Mouse (Mus musculus): Measurements from ENCODE around the gene Itln1. TPM values are rescaled to one million over a fixed set of nuclear protein-coding genes. Genes with fewer than 3 reads are reported as not detected.
A peak's percentile ranks its signal among the peaks of the same experiment; 100 is the strongest.

The Itln1 gene
- polyA plus RNA-seq, 1 experiment from 2014 or later, result not detected

GRCm38 (mm10) chr1:171561639-171562225 is 26.6 kb upstream of the Itln1 start:
- ATAC-seq (ENCODE audit: insufficient read depth), result no peak
- H3K27ac ChIP-seq (ENCODE audit: low read depth), result no peak overlapping the region

GRCm38 (mm10) chr1:171561200-171561599 is 26.1 kb upstream of the Itln1 start:
- Histone ChIP-seq H3K27ac (ENCODE audit: low read depth) (no peak overlapping the region), H3K4me1 (ENCODE audit: insufficient read depth) (no peaks in the 10 kb centered on the region), H3K9me3 (ENCODE audit: low read depth, low read length) (no peaks in the 10 kb centered on the region), H3K27me3 (ENCODE audit: insufficient read depth, low read length) (no peaks in the 10 kb centered on the region), H3K4me3 (ENCODE audit: low read depth, low read length) (no peak overlapping the region), H3K36me3 (ENCODE audit: insufficient read depth) (no peaks in the 10 kb centered on the region), H3K4me2 (no peak overlapping the region), H3K9ac (no peak overlapping the region)
- 87% methylated on average over 1 of the region's 1 CpGs for WGBS
- ATAC-seq (ENCODE audit: insufficient read depth) (no peak), DNase-seq (no peak)
- TF ChIP-seq CTCF (IDR thresholded peaks at IDR 0.05; ENCODE audit: low read depth), result no peak

More at GRCm38 (mm10) chr1:171561639-171562225, 26.6 kb upstream of the Itln1 start:
- Histone ChIP-seq H3K4me3 (ENCODE audit: low read depth, low read length) (no peak overlapping the region), H3K27me3 (ENCODE audit: insufficient read depth, low read length) (no peaks in the 10 kb centered on the region), H3K4me2 (no peak overlapping the region), H3K36me3 (ENCODE audit: insufficient read depth) (no peaks in the 10 kb centered on the region), H3K9ac (no peak overlapping the region), H3K9me3 (ENCODE audit: low read depth, low read length) (no peaks in the 10 kb centered on the region), H3K4me1 (ENCODE audit: insufficient read depth) (no peaks in the 10 kb centered on the region)
- WGBS, result 66% methylated on average over 8 of the region's 11 CpGs
- no peak for DNase-seq
- no peak for TF ChIP-seq CTCF (IDR thresholded peaks at IDR 0.05; ENCODE audit: low read depth)

- Histone ChIP-seq H3K4me2 (no peak overlapping the region), H3K27me3 (ENCODE audit: insufficient read depth, low read length) (no peaks in the 10 kb centered on the region), H3K4me1 (ENCODE audit: insufficient read depth) (no peaks in the 10 kb centered on the region), H3K36me3 (ENCODE audit: insufficient read depth) (no peaks in the 10 kb centered on the region), H3K4me3 (ENCODE audit: low read depth, low read length) (no peak overlapping the region), H3K9ac (no peak overlapping the region), H3K9me3 (ENCODE audit: low read depth, low read length) (no peaks in the 10 kb centered on the region), H3K27ac (ENCODE audit: low read depth) (no peak overlapping the region)
- ATAC-seq (ENCODE audit: insufficient read depth) (no peak), DNase-seq (no peak)
- 42% methylated on average over 2 of the region's 2 CpGs for WGBS
- no peak for TF ChIP-seq CTCF (IDR thresholded peaks at IDR 0.05; ENCODE audit: low read depth)
These were observed 25.2 kb upstream of the Itln1 start for GRCm38 (mm10) chr1:171560262-171560661.

- H3K4me3 ChIP-seq (ENCODE audit: low read depth, low read length), result no peak within 1 kb of the TSS
These were observed 23.8 kb upstream of the Itln1 start, which contains the start of gene Cd244a for GRCm38 (mm10) chr1:171558898-171559297. Cd244a (plus strand) TSS chr1:171559193.

GRCm38 (mm10) chr1:171558407-171558806 is 23.3 kb upstream of the Itln1 start:
- no peaks in the 10 kb centered on the region; the same call in 1 of the 2 replicates for H3K4me1 ChIP-seq (ENCODE audit: insufficient read depth)
- H3K9me3 ChIP-seq (ENCODE audit: low read depth, low read length), result no peaks in the 10 kb centered on the region
- no peak overlapping the region for H3K4me3 ChIP-seq (ENCODE audit: low read depth, low read length)
- no peak for TF ChIP-seq CTCF (IDR thresholded peaks at IDR 0.05; ENCODE audit: low read depth)
- H3K4me2 ChIP-seq, result no peak overlapping the region
- 68% methylated on average over 6 of the region's 6 CpGs for WGBS
- no peak overlapping the region for H3K9ac ChIP-seq
- ATAC-seq (ENCODE audit: insufficient read depth) (no peak), DNase-seq (no peak)
- no peak overlapping the region for H3K27ac ChIP-seq (ENCODE audit: low read depth)
- no peaks in the 10 kb centered on the region for H3K36me3 ChIP-seq (ENCODE audit: insufficient read depth)
- H3K27me3 ChIP-seq (ENCODE audit: insufficient read depth, low read length), result no peaks in the 10 kb centered on the region

More at GRCm38 (mm10) chr1:171558898-171559297, 23.8 kb upstream of the Itln1 start, which contains the start of gene Cd244a:
- no peaks in the 10 kb centered on the region for H3K27me3 ChIP-seq (ENCODE audit: insufficient read depth, low read length)
- DNase-seq, result no peak
- H3K27ac ChIP-seq (ENCODE audit: low read depth), result no peak within 1 kb of the TSS
- no peaks in the 10 kb centered on the region; the same call in 1 of the 2 replicates for H3K4me1 ChIP-seq (ENCODE audit: insufficient read depth)
- TF ChIP-seq CTCF (IDR thresholded peaks at IDR 0.05; ENCODE audit: low read depth), result no peak
- H3K9ac ChIP-seq, result no peak within 1 kb of the TSS
- no peak within 1 kb of the TSS for H3K4me2 ChIP-seq
- 70% methylated on average over 4 of the region's 4 CpGs for WGBS
- ATAC-seq (ENCODE audit: insufficient read depth), result no peak
- H3K36me3 ChIP-seq (ENCODE audit: insufficient read depth), result no peaks in the 10 kb centered on the region
- H3K9me3 ChIP-seq (ENCODE audit: low read depth, low read length), result no peaks in the 10 kb centered on the region

- Histone ChIP-seq H3K27ac (ENCODE audit: low read depth) (no peak overlapping the region), H3K27me3 (ENCODE audit: insufficient read depth, low read length) (no peaks in the 10 kb centered on the region), H3K36me3 (ENCODE audit: insufficient read depth) (no peaks in the 10 kb centered on the region), H3K4me1 (ENCODE audit: insufficient read depth) (no peaks in the 10 kb centered on the region; the same call in 1 of the 2 replicates), H3K4me3 (ENCODE audit: low read depth, low read length) (no peak overlapping the region), H3K9ac (no peak overlapping the region), H3K9me3 (ENCODE audit: low read depth, low read length) (no peaks in the 10 kb centered on the region), H3K4me2 (no peak overlapping the region)
- DNase-seq (no peak), ATAC-seq (ENCODE audit: insufficient read depth) (no peak)
- TF ChIP-seq CTCF (IDR thresholded peaks at IDR 0.05; ENCODE audit: low read depth), result no peak
- 84% methylated on average over 2 of the region's 2 CpGs for WGBS
These were observed 21.3 kb upstream of the Itln1 start for GRCm38 (mm10) chr1:171556366-171556765.

- TF ChIP-seq CTCF (IDR thresholded peaks at IDR 0.05; ENCODE audit: low read depth), result no peak
- peak; percentile 62; the same call in 1 of the 2 replicates for ATAC-seq (ENCODE audit: insufficient read depth)
- Histone ChIP-seq H3K27ac (ENCODE audit: low read depth) (peak overlapping the region; percentile 5; the same call in 1 of the 2 replicates), H3K9me3 (ENCODE audit: low read depth, low read length) (no peaks in the 10 kb centered on the region), H3K4me1 (ENCODE audit: insufficient read depth) (no peaks in the 10 kb centered on the region; the same call in 1 of the 2 replicates), H3K4me2 (no peak overlapping the region), H3K36me3 (ENCODE audit: insufficient read depth) (no peaks in the 10 kb centered on the region), H3K9ac (no peak overlapping the region), H3K4me3 (ENCODE audit: low read depth, low read length) (no peak overlapping the region), H3K27me3 (ENCODE audit: insufficient read depth, low read length) (no peaks in the 10 kb centered on the region)
- DNase-seq, result peak; percentile 54
- WGBS, result 73% methylated on average over 11 of the region's 11 CpGs
These were observed 18.6 kb upstream of the Itln1 start for GRCm38 (mm10) chr1:171553359-171554341.

Measured in lung, embryonic 14.5 days (tissue).